In the genomic region with DNA sequence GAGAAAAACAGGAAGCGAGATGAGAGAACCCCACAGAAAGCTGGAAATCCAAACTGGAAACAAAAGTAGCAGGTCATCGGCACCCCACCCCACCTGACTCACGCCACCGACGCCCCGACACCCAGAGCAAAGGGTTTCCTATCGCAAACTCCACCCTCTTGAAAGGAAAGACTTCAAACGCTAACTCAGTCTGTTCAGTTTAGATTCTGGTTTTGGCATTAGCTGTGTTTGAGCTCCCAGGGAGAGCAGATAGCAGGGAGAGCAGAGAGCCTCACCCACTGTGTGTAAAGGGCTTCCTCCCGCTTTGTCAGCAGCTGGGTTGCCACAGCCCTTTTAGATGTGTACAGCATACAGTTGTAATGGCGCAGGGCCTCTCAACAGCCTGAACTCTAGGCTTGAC, we compare ENCODE assay signal across 9 mouse cellular contexts. TPM values are rescaled to one million over a fixed set of nuclear protein-coding genes. Genes with fewer than 3 reads are reported as not detected.
DNase-seq lines count a peak whose midpoint lies in the region.
"Had no signal": no experiment of that assay in that cellular context is flagged by ENCODE, and none has a peak within 500 bp of the region (broad histone marks: within the 10 kb centered on the region; RNA-seq: fewer than 3 reads in every experiment).

No protein-coding gene starts in this region.

- peaks cover 5% of the 10 kb centered on the region for H3K27me3 ChIP-seq in erythroblast, embryonic 14.5 days (ENCODE audit: control insufficient read depth)
- H3K27me3 ChIP-seq: neural tube, embryonic 13.5 days had no signal

- DNase-seq in lung, postnatal 36 days = peak; percentile 25
- no peak for DNase-seq in lung, postnatal 4 days
- DNase-seq in liver = peak; percentile 68
- DNase-seq in thymus, postnatal 25 days = peak; percentile 46
- no peak for DNase-seq in layer of hippocampus, adult 9-11 months
- no peak for DNase-seq in gastrocnemius, adult 18-20 months (ENCODE audit: low spot score)
- DNase-seq: adrenal gland, postnatal 36 days had no signal

- peaks cover 63% of the 10 kb centered on the region for H3K4me1 ChIP-seq in erythroblast, embryonic 14.5 days (ENCODE audit: control insufficient read depth)

- peak overlapping the region; percentile 36 for H3K4me3 ChIP-seq in erythroblast, embryonic 14.5 days (replicated peaks)
- H3K4me3 ChIP-seq: neural tube, embryonic 13.5 days had no signal

- H3K9me3 ChIP-seq in erythroblast, embryonic 14.5 days (ENCODE audit: control insufficient read depth, low read length) = no peaks in the 10 kb centered on the region
- H3K9me3 ChIP-seq: neural tube, embryonic 13.5 days had no signal

- no peaks in the 10 kb centered on the region for H3K36me3 ChIP-seq in erythroblast, embryonic 14.5 days (ENCODE audit: control insufficient read depth)
- H3K36me3 ChIP-seq: neural tube, embryonic 13.5 days had no signal

RNA-seq across cellular contexts. Expression of gene Ccdc141, which starts 6.0 kb away (rescaled TPM):
- polyA plus RNA-seq in erythroblast, embryonic 14.5 days (2012) = 0.01 and 0.15 TPM in 2 replicates
- total RNA-seq in gastrocnemius, adult 18-20 months (2021) = 1 to 10 TPM; 4.2 to 5.1 TPM

Comparison
In these comparisons a context has a peak if more than half of its experiments do, and no peak if none do; other contexts are left out.
1. DNase-seq: peak in lung, postnatal 36 days (single experiment), liver (single experiment) and thymus, postnatal 25 days (single experiment); none in lung, postnatal 4 days (0 of 2), layer of hippocampus, adult 9-11 months (single experiment) and gastrocnemius, adult 18-20 months (single experiment).